Mouse (Mus musculus): ENCODE measurements around the gene Trpc5os.

Trpc5os gene

DNA sequence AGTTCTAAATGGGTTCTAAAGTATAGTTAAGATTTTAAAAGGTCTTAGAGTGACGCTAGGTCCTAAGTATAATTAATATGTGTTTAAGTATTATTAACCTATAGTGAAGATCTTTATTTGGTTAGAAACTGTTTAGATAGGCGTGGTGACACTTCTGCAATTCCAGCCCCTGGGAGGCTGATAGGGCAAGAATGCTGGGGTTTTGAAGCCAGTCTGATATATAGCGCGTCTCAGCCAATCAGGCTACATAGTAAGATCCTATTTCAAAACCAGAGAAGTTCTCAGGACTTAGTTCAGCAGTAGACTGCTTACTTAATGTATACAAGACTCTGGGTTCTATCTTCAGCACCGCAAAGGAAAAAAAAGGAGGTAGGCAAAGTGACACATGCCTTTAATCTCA, at the start of gene Trpc5os:
Gene Trpc5os, plus strand, starts transcription at position 301 of the 400 bp plus-strand sequence.
- DNase-seq (ENCODE audit: low read depth, low spot score): no peak

DNA sequence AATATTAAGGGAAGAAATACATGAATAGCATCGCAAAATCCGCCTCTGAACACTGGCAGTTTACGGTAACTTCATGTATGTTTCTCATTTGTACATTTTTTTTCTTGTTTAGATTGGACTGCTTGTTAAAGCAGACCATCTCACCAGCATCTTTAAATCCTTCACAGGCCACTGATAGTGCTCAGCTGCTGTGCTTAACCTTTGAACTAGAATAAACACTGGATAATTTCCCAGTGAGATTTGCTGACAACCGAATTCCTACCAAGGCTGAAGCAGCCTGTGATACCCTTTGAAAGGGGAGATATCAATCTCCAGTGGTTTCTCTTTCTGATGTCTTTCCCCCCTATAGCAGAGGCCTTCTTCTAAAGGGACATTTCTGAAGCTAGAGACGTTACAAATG, 48.3 kb upstream of the Trpc5os start:
- DNase-seq (ENCODE audit: low read depth, low spot score): no peak

GRCm38 (mm10) chrX:144420259-144420658, 36.1 kb upstream of the Trpc5os start:
- DNase-seq (ENCODE audit: low read depth, low spot score): no peak

DNA sequence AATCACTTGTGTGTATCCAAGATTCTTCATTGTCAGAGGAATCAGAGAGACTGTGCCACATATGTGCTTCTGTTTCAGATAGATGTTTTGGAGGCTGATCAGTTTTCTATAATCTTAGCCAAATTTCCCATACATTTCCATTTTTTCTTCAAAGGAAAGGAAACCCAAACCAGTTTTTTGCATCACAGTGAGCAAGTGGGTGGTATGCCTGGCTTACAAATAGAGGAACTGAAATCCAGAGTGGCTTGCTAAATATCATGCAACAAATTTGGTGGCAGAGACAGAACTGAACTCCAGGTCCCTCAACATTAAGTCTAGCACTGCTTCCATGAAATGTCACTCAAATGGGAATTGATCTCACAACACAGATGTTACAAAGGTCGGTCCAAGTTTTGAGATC, 35.3 kb upstream of the Trpc5os start:
- no peak for DNase-seq (ENCODE audit: low read depth, low spot score)

DNA sequence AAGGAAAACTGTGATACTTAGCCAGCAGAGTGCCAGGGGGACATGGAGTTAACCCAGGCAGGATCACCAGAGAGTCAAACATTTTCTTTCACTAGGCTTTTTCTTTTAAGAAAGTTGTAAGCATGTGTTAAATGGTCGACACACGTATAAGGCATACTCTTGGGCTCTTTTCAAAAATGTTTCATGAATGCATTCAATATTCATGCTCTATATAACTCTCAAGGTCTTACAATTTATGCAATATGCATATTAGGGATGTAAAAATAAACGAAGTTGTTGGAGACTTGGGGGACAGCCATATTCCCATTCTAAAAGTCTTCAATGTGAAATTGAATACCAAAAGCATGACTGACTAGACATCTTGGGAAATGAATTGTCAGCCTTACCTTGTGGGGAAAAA, 32.5 kb upstream of the Trpc5os start:
- DNase-seq (ENCODE audit: low read depth, low spot score): no peak

- DNase-seq (ENCODE audit: low read depth, low spot score): no peak
Measured at GRCm38 (mm10) chrX:144464416-144464815, 8.0 kb downstream of the Trpc5os start.

DNA sequence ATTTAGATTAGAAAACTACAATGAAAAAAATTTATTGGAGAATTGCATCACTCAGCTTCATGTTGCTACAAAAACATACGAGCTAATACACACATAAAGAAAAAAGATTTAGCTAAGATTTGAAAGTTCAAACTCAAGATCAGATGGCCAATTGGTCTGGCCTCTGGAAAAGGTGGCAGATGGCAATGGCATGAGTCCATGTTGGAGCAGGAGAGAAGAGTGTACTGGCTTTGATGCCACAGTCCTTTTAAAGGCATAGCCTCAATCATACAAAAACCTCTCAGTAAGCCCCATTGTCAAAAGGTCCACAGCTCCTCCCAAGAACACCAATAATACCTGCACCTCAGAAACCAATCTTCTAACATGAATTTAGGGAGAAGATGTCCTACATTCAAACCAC, 35.0 kb downstream of the Trpc5os start:
- DNase-seq (ENCODE audit: low read depth, low spot score): no peak

DNA sequence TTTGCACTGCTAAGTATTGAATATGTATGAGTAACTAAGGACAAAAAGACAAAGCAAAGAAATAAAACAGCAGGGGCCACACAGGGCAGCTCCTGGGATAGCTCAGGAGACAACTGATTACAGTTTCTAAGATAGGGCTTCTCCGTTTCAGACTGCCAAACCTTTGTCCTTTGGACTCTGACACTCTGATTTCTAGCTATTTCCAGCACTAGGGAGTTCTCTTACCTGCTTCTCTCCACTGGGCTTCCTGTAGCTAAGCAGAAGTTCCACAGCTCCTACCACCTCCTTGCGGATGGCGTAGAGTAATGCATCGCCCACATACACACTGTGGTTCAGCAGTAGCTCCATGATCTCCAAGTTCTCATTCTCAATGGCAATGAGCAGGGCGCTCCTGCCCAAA, 66.9 kb downstream of the Trpc5os start:
- DNase-seq (ENCODE audit: low read depth, low spot score): no peak

DNA sequence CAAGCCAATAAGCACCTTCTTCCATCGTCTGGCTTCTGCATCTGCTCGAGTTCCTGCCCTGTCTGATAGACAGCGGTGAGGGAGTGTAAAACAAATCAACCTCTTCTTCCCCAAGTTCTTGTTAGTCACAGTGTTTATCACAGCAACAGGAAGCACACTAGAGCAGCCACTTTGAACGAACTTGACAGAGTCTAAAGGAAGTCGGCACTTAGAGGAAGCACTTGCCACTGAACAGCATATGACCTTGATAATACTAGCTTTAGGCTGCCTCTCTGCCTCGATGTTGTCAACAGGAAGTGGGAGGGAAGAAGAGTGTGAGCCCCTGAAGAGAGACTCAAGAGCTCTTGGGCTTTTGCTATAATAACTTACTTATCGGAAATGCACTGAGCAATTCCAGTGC, 69.7 kb downstream of the Trpc5os start:
- DNase-seq (ENCODE audit: low read depth, low spot score): peak; percentile 63
